9 mouse cellular contexts compared by ENCODE assay signal in the genomic region with DNA sequence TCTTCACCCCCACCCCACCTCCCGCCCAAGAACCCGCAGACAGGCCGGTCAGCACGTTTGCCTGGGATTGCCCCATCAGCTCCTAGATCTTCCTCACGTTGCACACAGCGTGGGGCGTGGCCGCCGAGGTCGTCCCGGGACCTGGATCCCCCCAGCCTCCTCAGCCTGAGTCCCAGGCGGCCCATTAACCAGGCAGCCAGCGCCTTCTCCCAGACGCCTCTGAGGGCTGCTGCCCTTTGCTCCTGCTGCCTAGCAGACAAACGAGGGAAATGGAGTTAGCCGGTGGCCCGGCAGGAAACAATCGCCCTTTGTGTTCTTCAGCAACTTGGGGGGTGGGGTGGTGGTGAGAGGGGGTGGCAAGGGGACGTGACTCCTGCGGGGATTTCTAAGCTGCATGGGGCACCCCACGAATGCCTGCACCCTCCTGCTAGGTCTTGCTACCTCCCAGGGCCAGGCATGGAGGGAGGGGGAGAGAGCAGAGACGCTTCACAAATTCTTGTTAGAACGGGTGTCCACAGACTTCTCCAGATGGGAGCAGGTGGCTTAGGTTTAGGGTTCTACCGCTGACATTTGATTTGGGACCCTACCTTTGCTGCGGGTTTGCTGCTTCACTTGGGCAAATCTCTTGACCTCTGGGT. TPM values are rescaled to one million over a fixed set of nuclear protein-coding genes. Genes with fewer than 3 reads are reported as not detected.
DNase-seq lines count a peak whose midpoint lies in the region; ATAC-seq lines count a peak whose summit lies in the region.
"Had no signal": no experiment of that assay in that cellular context is flagged by ENCODE, and none has a peak within 500 bp of the region (broad histone marks: within the 10 kb centered on the region; RNA-seq: fewer than 3 reads in every experiment).

No protein-coding gene starts in this region.

- H3K4me1 ChIP-seq in forebrain, embryonic 12.5 days, result peaks cover 58% of the 10 kb centered on the region
- H3K4me1 ChIP-seq in hindbrain, embryonic 15.5 days (replicated peaks), result peaks cover 48% of the 10 kb centered on the region
- peaks cover 55% of the 10 kb centered on the region for H3K4me1 ChIP-seq in liver, embryonic 11.5 days (replicated peaks; ENCODE audit: control insufficient read depth, insufficient read depth, low read length)
- H3K4me1 ChIP-seq in neural tube, embryonic 14.5 days (ENCODE audit: control insufficient read depth, insufficient read depth, low read length), result peaks cover 16% of the 10 kb centered on the region

- H3K27ac ChIP-seq in forebrain, embryonic 12.5 days, result peak overlapping the region; percentile 43; the same call in 1 of the 2 replicates
- H3K27ac ChIP-seq in hindbrain, embryonic 15.5 days (replicated peaks), result no peak overlapping the region
- 0 out of 2 replicates have a peak overlapping the region, but pooled peaks have one; percentile 25 for H3K27ac ChIP-seq in liver, embryonic 11.5 days (ENCODE audit: low read depth, low read length)
- H3K27ac ChIP-seq in neural tube, embryonic 14.5 days (ENCODE audit: low read depth, low read length), result no peak overlapping the region

- ATAC-seq in forebrain, embryonic 12.5 days (ENCODE audit: low FRiP score), result peak; percentile 30
- ATAC-seq in hindbrain, embryonic 15.5 days (ENCODE audit: low FRiP score, low read depth), result 0 out of 2 replicates have a peak, but pooled peaks have one; percentile 9
- no peak for ATAC-seq in liver, embryonic 11.5 days (replicated peaks; ENCODE audit: low FRiP score)
- ATAC-seq in neural tube, embryonic 14.5 days (ENCODE audit: low read depth), result 0 out of 2 replicates have a peak, but pooled peaks have one; percentile 10
- ATAC-seq in cerebellum, adult (ENCODE audit: insufficient number of reproducible peaks, low FRiP score, low TSS enrichment), result no peak

- peak overlapping the region; percentile 10; the same call in 1 of the 2 replicates for H3K4me3 ChIP-seq in forebrain, embryonic 12.5 days (replicated peaks)
- no peak overlapping the region for H3K4me3 ChIP-seq in hindbrain, embryonic 15.5 days
- H3K4me3 ChIP-seq in liver, embryonic 11.5 days (ENCODE audit: low read depth, low read length), result peak overlapping the region; percentile 29; the same call in 1 of the 2 replicates
- no peak overlapping the region for H3K4me3 ChIP-seq in neural tube, embryonic 14.5 days (ENCODE audit: low read depth, low read length)
- H3K4me3 ChIP-seq: erythroblast, embryonic 14.5 days had no signal

- H3K27me3 ChIP-seq in forebrain, embryonic 12.5 days, result no peaks in the 10 kb centered on the region
- H3K27me3 ChIP-seq in hindbrain, embryonic 15.5 days, result no peaks in the 10 kb centered on the region
- no peaks in the 10 kb centered on the region; the same call in 1 of the 2 replicates for H3K27me3 ChIP-seq in liver, embryonic 11.5 days (replicated peaks; ENCODE audit: control insufficient read depth, insufficient read depth, low read length)
- no peaks in the 10 kb centered on the region for H3K27me3 ChIP-seq in neural tube, embryonic 14.5 days (ENCODE audit: control insufficient read depth, insufficient read depth, low read length)

- H3K36me3 ChIP-seq in forebrain, embryonic 12.5 days (replicated peaks), result no peaks in the 10 kb centered on the region
- H3K36me3 ChIP-seq in hindbrain, embryonic 15.5 days, result no peaks in the 10 kb centered on the region
- H3K36me3 ChIP-seq in liver, embryonic 11.5 days (ENCODE audit: control insufficient read depth, insufficient read depth, low read length), result no peaks in the 10 kb centered on the region
- no peaks in the 10 kb centered on the region for H3K36me3 ChIP-seq in neural tube, embryonic 14.5 days (ENCODE audit: control insufficient read depth, insufficient read depth, low read length)

- no peaks in the 10 kb centered on the region for H3K9me3 ChIP-seq in forebrain, embryonic 12.5 days
- H3K9me3 ChIP-seq in hindbrain, embryonic 15.5 days, result no peaks in the 10 kb centered on the region
- no peaks in the 10 kb centered on the region for H3K9me3 ChIP-seq in liver, embryonic 11.5 days (ENCODE audit: control insufficient read depth, low read length)
- no peaks in the 10 kb centered on the region for H3K9me3 ChIP-seq in neural tube, embryonic 14.5 days (ENCODE audit: control insufficient read depth, low read length)

- intact Hi-C loops in gastrocnemius, postnatal 14 days (cut with DNase I; ENCODE audit: low total_unique reads), result no loop called here

- WGBS in forebrain, embryonic 12.5 days, result 3% methylated on average over 25 of the region's 25 CpGs
- 4% methylated on average over 25 of the region's 25 CpGs for WGBS in hindbrain, embryonic 15.5 days
- 9% methylated on average over 25 of the region's 25 CpGs for WGBS in liver, embryonic 11.5 days
- WGBS in neural tube, embryonic 14.5 days, result 3% methylated on average over 25 of the region's 25 CpGs

- peak; percentile 58 for DNase-seq in gastrocnemius, postnatal 14 days
- DNase-seq in gastrocnemius, postnatal 10 days, result no peak
- DNase-seq in liver, embryonic 11.5 days (ENCODE audit: low spot score), result no peak
- DNase-seq in cerebellum, postnatal 14 days, result no peak

- peak overlapping the region; percentile 46 for H3K4me2 ChIP-seq in forebrain, embryonic 12.5 days
- H3K4me2 ChIP-seq in hindbrain, embryonic 15.5 days, result peak overlapping the region; percentile 45
- peak overlapping the region; percentile 56 for H3K4me2 ChIP-seq in liver, embryonic 11.5 days
- H3K4me2 ChIP-seq in neural tube, embryonic 14.5 days (ENCODE audit: low read depth, low read length), result peak overlapping the region; percentile 30; the same call in 1 of the 2 replicates

- peak overlapping the region; percentile 36; the same call in 1 of the 2 replicates for H3K9ac ChIP-seq in forebrain, embryonic 12.5 days
- no peak overlapping the region for H3K9ac ChIP-seq in hindbrain, embryonic 15.5 days
- H3K9ac ChIP-seq in liver, embryonic 11.5 days (ENCODE audit: low read depth, low read length), result no peak overlapping the region
- H3K9ac ChIP-seq in neural tube, embryonic 14.5 days (replicated peaks; ENCODE audit: low read depth, low read length), result 0 out of 2 replicates have a peak overlapping the region, but pooled peaks have one; percentile 16

RNA-seq across cellular contexts. Expression of gene Dnajb12, which starts 32.3 kb away (rescaled TPM):
- total RNA-seq in gastrocnemius, postnatal 14 days (2021), result 10 to 100 TPM; 45.5 to 47.5 TPM
- total RNA-seq in gastrocnemius, postnatal 10 days (2021), result 10 to 100 TPM; 44.0 to 44.9 TPM
- polyA plus RNA-seq in forebrain, embryonic 12.5 days (2016; fragmentation: Nextera tagmentation; extraction: Ambion mirVana), result 21.2 and 22.7 TPM in 2 replicates
- polyA plus RNA-seq in hindbrain, embryonic 15.5 days (2015; fragmentation: Nextera tagmentation; extraction: Ambion mirVana), result 18.6 and 24.6 TPM in 2 replicates
- 27.4 and 30.2 TPM in 2 replicates for polyA plus RNA-seq in liver, embryonic 11.5 days (2014; fragmentation: Nextera tagmentation; extraction: Ambion mirVana)
- polyA plus RNA-seq in neural tube, embryonic 14.5 days (2014; fragmentation: Nextera tagmentation; extraction: Ambion mirVana), result 22.5 and 23.0 TPM in 2 replicates

RNA-seq across cellular contexts. Expression of gene Ddit4, which starts 40.0 kb away (rescaled TPM):
- 10 to 100 TPM; 15.4 to 70.6 TPM for total RNA-seq in gastrocnemius, postnatal 14 days (2021)
- 10 to 100 TPM; 14.2 to 39.1 TPM for total RNA-seq in gastrocnemius, postnatal 10 days (2021)
- polyA plus RNA-seq in forebrain, embryonic 12.5 days (2016; fragmentation: Nextera tagmentation; extraction: Ambion mirVana), result 58.9 and 61.6 TPM in 2 replicates
- polyA plus RNA-seq in hindbrain, embryonic 15.5 days (2015; fragmentation: Nextera tagmentation; extraction: Ambion mirVana), result 68.9 and 71.1 TPM in 2 replicates
- polyA plus RNA-seq in liver, embryonic 11.5 days (2014; fragmentation: Nextera tagmentation; extraction: Ambion mirVana), result 2.7 and 4.3 TPM in 2 replicates
- 4.2 and 6.5 TPM in 2 replicates for polyA plus RNA-seq in neural tube, embryonic 14.5 days (2014; fragmentation: Nextera tagmentation; extraction: Ambion mirVana)

Comparison
In these comparisons a context has a peak if more than half of its experiments do, and no peak if none do; other contexts are left out.
1. ATAC-seq: peak in forebrain, embryonic 12.5 days (single experiment), hindbrain, embryonic 15.5 days (single experiment) and neural tube, embryonic 14.5 days (single experiment); none in liver, embryonic 11.5 days (single experiment) and cerebellum, adult (single experiment).
2. H3K27ac ChIP-seq: peak in forebrain, embryonic 12.5 days (single experiment) and liver, embryonic 11.5 days (single experiment); none in hindbrain, embryonic 15.5 days (single experiment) and neural tube, embryonic 14.5 days (single experiment).
3. H3K4me3 ChIP-seq: peak in forebrain, embryonic 12.5 days (single experiment) and liver, embryonic 11.5 days (single experiment); none in hindbrain, embryonic 15.5 days (single experiment) and neural tube, embryonic 14.5 days (single experiment).
4. H3K9ac ChIP-seq: peak in forebrain, embryonic 12.5 days (single experiment) and neural tube, embryonic 14.5 days (single experiment); none in hindbrain, embryonic 15.5 days (single experiment) and liver, embryonic 11.5 days (single experiment).
5. Peak in every context shown above with its lines, with median percentiles within 50 percentile points of each other: H3K4me2 ChIP-seq.